Mouse (Mus musculus): ENCODE measurements at regions not wholly inside any gene's neighbourhood (a gene's known extent, or its start where the extent isn't known, plus 50 kb on each side); places are given as distances from the start of the nearest gene placed in this dataset.

DNA sequence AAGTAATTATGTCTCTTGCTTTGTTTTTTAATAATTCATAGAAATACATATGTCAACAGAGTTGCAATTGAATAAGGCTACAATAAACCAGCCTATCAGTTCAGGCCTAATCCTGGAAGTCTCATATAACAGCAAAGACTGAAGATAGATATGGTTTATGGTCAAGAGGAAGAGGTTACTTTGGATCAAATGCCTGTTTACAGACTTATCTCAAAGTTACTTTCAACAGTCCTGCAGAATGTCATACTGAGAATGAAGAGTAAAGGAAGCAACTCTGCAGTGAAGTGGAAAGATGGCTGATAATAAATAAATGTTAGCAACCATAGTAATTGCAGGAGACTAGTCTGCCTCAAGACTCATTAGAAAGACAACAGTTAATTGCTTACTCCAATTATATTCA is 684.8 kb upstream of the Vstm2a start:
- DNase-seq (ENCODE audit: low spot score), result no peak

DNA sequence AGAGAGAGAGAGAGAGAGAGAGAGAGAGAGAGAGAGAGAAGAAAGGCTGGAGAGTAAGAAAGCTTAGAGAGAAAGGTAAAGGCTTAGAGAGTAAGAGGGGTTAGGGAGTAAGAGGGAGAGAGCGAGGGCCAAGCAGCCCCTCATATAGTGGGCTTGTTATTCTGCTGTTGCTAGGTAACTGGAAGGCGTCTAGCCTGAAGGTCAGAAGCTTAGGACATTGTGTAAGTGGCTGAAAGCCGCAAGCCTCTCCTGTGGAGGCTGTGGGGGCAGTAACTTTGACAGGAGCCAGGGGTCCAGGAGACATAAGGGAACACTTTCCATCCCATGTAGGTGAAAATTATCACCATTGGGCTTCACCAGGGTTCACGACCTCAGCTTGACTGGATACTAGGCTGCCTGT is 637.6 kb upstream of the Vstm2a start:
- peak; percentile 10 for DNase-seq (ENCODE audit: low spot score)

DNA sequence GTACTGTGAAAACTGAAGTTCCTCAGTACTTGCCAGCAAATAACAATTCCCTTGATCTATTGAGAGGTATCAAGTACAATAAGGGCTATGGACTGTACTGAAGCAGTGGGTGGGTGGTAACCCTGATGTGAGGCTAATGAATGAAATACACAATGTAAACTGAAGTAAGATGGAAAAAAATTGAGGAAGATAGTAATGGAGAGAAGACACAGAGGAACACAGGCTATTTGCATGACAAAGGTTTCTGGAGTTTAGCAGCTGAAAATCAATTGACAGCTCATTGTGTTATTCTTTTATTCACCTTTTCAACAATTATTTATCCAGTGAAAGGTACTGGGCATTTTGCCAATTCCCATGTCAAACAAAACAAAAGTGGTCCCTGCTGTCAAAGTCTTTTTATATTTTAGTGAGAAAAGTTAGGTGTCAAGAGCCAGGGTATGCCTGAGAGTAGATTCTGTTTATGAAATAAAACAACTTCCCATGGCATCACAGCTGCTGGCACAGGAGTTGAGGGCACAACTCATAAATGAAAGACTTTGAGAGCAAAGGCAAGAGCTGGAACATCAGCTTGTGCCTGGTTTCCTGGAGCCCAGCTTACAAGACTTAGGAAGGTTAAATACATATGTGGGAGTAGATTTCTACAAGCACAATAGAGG is 608.4 kb upstream of the Vstm2a start:
- no peak for DNase-seq (ENCODE audit: low spot score)

- no peak for DNase-seq (ENCODE audit: low spot score)
These were observed 568.5 kb upstream of the Vstm2a start for GRCm38 (mm10) chr11:15689073-15689472.

- DNase-seq (ENCODE audit: low spot score), result no peak
These were observed 559.3 kb upstream of the Vstm2a start for GRCm38 (mm10) chr11:15698001-15698756.

- no peak for DNase-seq (ENCODE audit: low spot score)
These were observed 541.5 kb upstream of the Vstm2a start for GRCm38 (mm10) chr11:15715987-15716386.

DNA sequence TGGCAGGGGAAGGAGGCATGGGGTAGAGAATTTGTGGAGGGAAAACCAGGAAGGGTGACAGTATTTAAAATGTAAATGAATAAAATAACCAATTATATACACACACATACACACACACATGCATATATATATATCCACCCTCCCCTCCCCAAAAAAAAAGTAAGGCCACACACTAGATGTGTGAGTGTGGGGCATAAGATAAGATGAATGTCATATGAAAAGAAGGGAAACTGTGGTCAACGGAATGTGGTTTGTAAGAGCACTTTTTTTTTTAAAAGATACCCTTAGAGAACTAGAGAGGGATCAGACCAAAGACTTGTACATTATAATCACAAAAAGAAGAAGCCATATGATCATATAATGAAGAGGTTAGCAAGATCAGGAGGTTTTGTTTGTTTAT is 540.0 kb upstream of the Vstm2a start:
- no peak for DNase-seq (ENCODE audit: low spot score)

DNA sequence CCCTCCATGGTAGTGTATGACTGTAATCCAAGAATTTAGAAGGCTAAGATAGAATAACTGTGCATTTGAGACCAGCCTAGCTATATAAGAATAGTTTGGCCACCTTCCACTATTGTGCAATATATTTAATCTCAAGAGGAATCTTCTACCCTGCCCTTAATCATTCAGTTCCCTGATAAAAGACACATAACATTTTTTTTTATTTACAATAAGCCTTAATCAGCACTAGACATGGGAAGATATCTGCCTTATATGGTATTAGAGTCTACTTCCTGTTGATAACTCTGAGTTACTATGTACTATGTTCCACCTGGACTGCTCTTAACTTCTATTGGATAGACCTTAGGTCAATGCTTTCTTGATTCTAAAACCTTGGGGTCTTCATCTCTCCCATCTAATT is 519.9 kb upstream of the Vstm2a start:
- no peak for DNase-seq (ENCODE audit: low spot score)

- no peak for DNase-seq (ENCODE audit: low spot score)
These were observed 501.5 kb upstream of the Vstm2a start for GRCm38 (mm10) chr11:15756006-15756405.

GRCm38 (mm10) chr11:15769651-15770617 is 487.6 kb upstream of the Vstm2a start:
- no peak for DNase-seq (ENCODE audit: low spot score)
